Mouse (Mus musculus): Measurements from ENCODE around the gene Otub1. TPM values are rescaled to one million over a fixed set of nuclear protein-coding genes. Genes with fewer than 3 reads are reported as not detected.

Gene Otub1
- total and polyA plus RNA-seq, 3 experiments = 46.4 to 153 (median 91.4) TPM

- no peak for TF ChIP-seq TAL1 (conservative IDR thresholded peaks at IDR 0.05; ENCODE audit: low read depth, low read length)
- TF ChIP-seq GATA2 (IDR thresholded peaks at IDR 0.05; ENCODE audit: borderline replicate concordance, low read depth, low read length) = no peak
- TF ChIP-seq CTCF (IDR thresholded peaks at IDR 0.05; ENCODE audit: low read depth, low read length) = no peak
- TF ChIP-seq POLR2AphosphoS5 (IDR thresholded peaks at IDR 0.05; ENCODE audit: insufficient replicate concordance, low read depth, low read length) = no peak
- no peak for TF ChIP-seq GATA1 (IDR thresholded peaks at IDR 0.05; ENCODE audit: borderline replicate concordance, low read length)
- no peak for DNase-seq (ENCODE audit: low spot score)
- Histone ChIP-seq H3K36me3 (replicated peaks) (no peaks in the 10 kb centered on the region), H3K27me3 (ENCODE audit: insufficient read depth, low read length) (peaks cover 59% of the 10 kb centered on the region), H3K4me3 (ENCODE audit: low read depth, low read length) (no peak overlapping the region), H3K4me1 (ENCODE audit: insufficient read depth, low read depth, low read length) (no peaks in the 10 kb centered on the region), H3K9me3 (replicated peaks) (no peaks in the 10 kb centered on the region)
- no peak for ATAC-seq (ENCODE audit: extremely low read depth, insufficient number of reproducible peaks, low FRiP score, poor library complexity, severe bottlenecking)
Measured at GRCm38 (mm10) chr19:7166200-7166711, 39.9 kb downstream of the Otub1 start.

DNA sequence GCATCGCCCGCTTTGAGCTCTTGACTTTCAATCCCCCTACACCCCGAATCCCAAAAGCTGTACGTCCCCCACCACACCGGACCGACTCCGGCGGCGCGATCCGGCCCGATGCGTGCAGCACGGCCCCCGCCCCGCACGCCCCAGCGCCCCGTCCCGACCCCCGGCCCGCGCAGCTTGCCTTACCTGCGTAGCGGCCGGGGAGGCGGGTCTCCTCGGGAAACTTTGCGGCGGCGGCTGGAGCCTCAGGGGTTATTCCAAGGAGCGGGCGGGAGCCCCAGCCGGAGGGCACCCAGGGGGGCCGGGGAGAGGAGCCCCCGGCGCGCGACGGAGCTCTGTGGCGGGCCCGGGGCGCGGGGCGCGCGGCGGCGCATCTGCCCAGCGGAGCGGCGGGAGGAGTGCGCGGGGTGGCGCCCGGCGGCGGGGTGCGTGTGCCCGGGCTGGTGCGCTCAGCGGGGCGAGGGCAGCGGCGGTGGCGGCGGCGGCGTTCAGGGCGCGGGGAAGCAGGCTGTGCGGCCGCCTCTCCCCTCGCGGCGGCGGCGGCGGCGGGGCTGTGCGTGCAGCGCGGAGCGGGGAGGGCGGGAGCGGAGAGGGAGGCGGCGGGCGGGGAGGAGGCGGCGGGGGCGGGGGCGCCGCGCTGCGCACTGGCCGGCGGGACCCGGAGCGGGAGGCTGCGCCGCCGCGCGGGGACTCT, 40.5 kb downstream of the Otub1 start:
- Histone ChIP-seq H3K4me3 (ENCODE audit: low read depth, low read length) (no peak overlapping the region), H3K4me1 (ENCODE audit: insufficient read depth, low read depth, low read length) (no peaks in the 10 kb centered on the region), H3K36me3 (replicated peaks) (no peaks in the 10 kb centered on the region), H3K9me3 (replicated peaks) (no peaks in the 10 kb centered on the region), H3K27me3 (ENCODE audit: insufficient read depth, low read length) (peaks cover 58% of the 10 kb centered on the region)
- TF ChIP-seq POLR2AphosphoS5 (IDR thresholded peaks at IDR 0.05; ENCODE audit: insufficient replicate concordance, low read depth, low read length) = no peak
- TF ChIP-seq CTCF (IDR thresholded peaks at IDR 0.05; ENCODE audit: low read depth, low read length) = no peak
- no peak for TF ChIP-seq GATA2 (IDR thresholded peaks at IDR 0.05; ENCODE audit: borderline replicate concordance, low read depth, low read length)
- no peak for TF ChIP-seq GATA1 (IDR thresholded peaks at IDR 0.05; ENCODE audit: borderline replicate concordance, low read length)
- TF ChIP-seq TAL1 (conservative IDR thresholded peaks at IDR 0.05; ENCODE audit: low read depth, low read length) = no peak
- DNase-seq (ENCODE audit: low spot score) (no peak), ATAC-seq (ENCODE audit: extremely low read depth, insufficient number of reproducible peaks, low FRiP score, poor library complexity, severe bottlenecking) (no peak)

GRCm38 (mm10) chr19:7164820-7165323, 41.2 kb downstream of the Otub1 start:
- Histone ChIP-seq H3K36me3 (replicated peaks) (no peaks in the 10 kb centered on the region), H3K9me3 (replicated peaks) (no peaks in the 10 kb centered on the region), H3K4me1 (ENCODE audit: insufficient read depth, low read depth, low read length) (no peaks in the 10 kb centered on the region), H3K27me3 (ENCODE audit: insufficient read depth, low read length) (peaks cover 58% of the 10 kb centered on the region), H3K4me3 (ENCODE audit: low read depth, low read length) (no peak overlapping the region)
- DNase-seq (ENCODE audit: low spot score) = no peak
- no peak for TF ChIP-seq POLR2AphosphoS5 (IDR thresholded peaks at IDR 0.05; ENCODE audit: insufficient replicate concordance, low read depth, low read length)
- no peak for TF ChIP-seq GATA2 (IDR thresholded peaks at IDR 0.05; ENCODE audit: borderline replicate concordance, low read depth, low read length)
- no peak for TF ChIP-seq GATA1 (IDR thresholded peaks at IDR 0.05; ENCODE audit: borderline replicate concordance, low read length)
- no peak for TF ChIP-seq TAL1 (conservative IDR thresholded peaks at IDR 0.05; ENCODE audit: low read depth, low read length)
- no peak for TF ChIP-seq CTCF (IDR thresholded peaks at IDR 0.05; ENCODE audit: low read depth, low read length)
- ATAC-seq (ENCODE audit: extremely low read depth, insufficient number of reproducible peaks, low FRiP score, poor library complexity, severe bottlenecking) = no peak

DNA sequence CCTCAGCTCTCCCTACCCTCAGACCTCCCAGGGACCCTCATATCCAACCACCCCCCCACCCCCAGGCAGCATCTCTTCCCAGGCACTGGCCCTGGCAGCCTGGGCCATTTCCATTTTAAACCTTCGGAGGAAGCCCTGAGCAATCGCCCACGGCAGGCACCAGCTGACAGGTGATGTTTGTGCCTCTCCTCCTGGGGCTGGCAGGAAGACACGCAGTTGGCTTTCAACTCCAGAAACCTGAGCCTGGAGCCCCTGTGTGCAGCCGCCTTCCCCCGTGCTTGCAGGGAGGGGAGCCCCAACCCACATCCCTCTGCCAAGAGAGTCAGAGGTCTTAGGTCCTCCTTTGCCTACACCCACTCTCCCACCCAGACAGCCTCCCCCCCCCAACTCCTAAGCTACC, 41.9 kb downstream of the Otub1 start:
- no peak for DNase-seq (ENCODE audit: low spot score)
- peaks cover 57% of the 10 kb centered on the region for H3K27me3 ChIP-seq (ENCODE audit: insufficient read depth, low read length)
- no peaks in the 10 kb centered on the region for H3K36me3 ChIP-seq (replicated peaks)
- no peaks in the 10 kb centered on the region for H3K4me1 ChIP-seq (ENCODE audit: insufficient read depth, low read depth, low read length)
- H3K9me3 ChIP-seq (replicated peaks) = no peaks in the 10 kb centered on the region
- H3K4me3 ChIP-seq (ENCODE audit: low read depth, low read length) = no peak overlapping the region
- ATAC-seq (ENCODE audit: extremely low read depth, insufficient number of reproducible peaks, low FRiP score, poor library complexity, severe bottlenecking) = no peak
- TF ChIP-seq GATA1 (IDR thresholded peaks at IDR 0.05; ENCODE audit: borderline replicate concordance, low read length) = no peak
- TF ChIP-seq GATA2 (IDR thresholded peaks at IDR 0.05; ENCODE audit: borderline replicate concordance, low read depth, low read length) = no peak
- no peak for TF ChIP-seq TAL1 (conservative IDR thresholded peaks at IDR 0.05; ENCODE audit: low read depth, low read length)
- TF ChIP-seq CTCF (IDR thresholded peaks at IDR 0.05; ENCODE audit: low read depth, low read length) = no peak
- no peak for TF ChIP-seq POLR2AphosphoS5 (IDR thresholded peaks at IDR 0.05; ENCODE audit: insufficient replicate concordance, low read depth, low read length)

GRCm38 (mm10) chr19:7161064-7161463, 45.1 kb downstream of the Otub1 start:
- ATAC-seq (ENCODE audit: extremely low read depth, insufficient number of reproducible peaks, low FRiP score, poor library complexity, severe bottlenecking) (no peak), DNase-seq (ENCODE audit: low spot score) (no peak)
- Histone ChIP-seq H3K9me3 (replicated peaks) (no peaks in the 10 kb centered on the region), H3K4me1 (ENCODE audit: insufficient read depth, low read depth, low read length) (no peaks in the 10 kb centered on the region), H3K4me3 (ENCODE audit: low read depth, low read length) (no peak overlapping the region), H3K36me3 (replicated peaks) (no peaks in the 10 kb centered on the region), H3K27me3 (ENCODE audit: insufficient read depth, low read length) (peaks cover 53% of the 10 kb centered on the region)
- no peak for TF ChIP-seq GATA1 (IDR thresholded peaks at IDR 0.05; ENCODE audit: borderline replicate concordance, low read length)

DNA sequence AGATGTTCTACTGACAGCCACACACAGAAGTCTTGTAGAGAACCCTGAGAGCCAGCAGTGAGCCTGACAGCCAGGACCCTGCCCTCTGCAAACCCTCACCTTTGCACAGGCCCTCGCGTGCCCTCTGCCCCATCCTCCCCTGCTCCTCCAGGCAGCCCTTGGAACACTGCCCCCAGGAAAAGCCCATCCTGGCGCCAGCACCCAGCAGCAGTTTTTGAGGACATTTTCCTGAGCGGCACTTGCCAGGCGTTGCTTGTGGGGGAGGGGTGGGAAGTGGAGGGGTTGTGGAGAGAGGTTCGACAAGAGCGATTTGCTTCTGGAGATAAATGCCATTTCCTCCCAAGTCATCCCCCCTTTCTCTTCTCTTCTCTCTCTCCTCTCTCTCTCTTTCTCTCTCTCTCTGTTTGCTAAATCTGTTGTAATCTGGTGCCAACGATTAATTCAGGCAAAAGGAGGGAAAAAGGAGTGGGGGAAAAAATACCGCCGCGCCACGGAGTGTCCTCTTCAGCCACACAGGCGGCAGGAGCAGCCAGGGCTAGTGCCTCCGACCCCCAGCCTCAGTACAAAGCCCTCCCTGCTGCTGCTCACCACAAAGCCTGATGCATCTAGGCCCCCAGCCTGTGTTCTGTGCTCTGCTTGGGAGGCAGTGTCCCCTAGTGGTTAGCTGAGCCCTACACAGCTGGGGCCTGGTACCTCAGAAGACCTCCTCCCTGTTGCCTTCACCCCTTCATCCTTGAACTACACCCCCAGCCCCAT, 45.8 kb downstream of the Otub1 start:
- Histone ChIP-seq H3K36me3 (replicated peaks) (no peaks in the 10 kb centered on the region), H3K4me1 (ENCODE audit: insufficient read depth, low read depth, low read length) (no peaks in the 10 kb centered on the region), H3K27me3 (ENCODE audit: insufficient read depth, low read length) (peaks cover 52% of the 10 kb centered on the region), H3K9me3 (replicated peaks) (no peaks in the 10 kb centered on the region), H3K4me3 (ENCODE audit: low read depth, low read length) (no peak overlapping the region)
- ATAC-seq (ENCODE audit: extremely low read depth, insufficient number of reproducible peaks, low FRiP score, poor library complexity, severe bottlenecking) = no peak
- TF ChIP-seq POLR2AphosphoS5 (IDR thresholded peaks at IDR 0.05; ENCODE audit: insufficient replicate concordance, low read depth, low read length) (no peak), GATA2 (IDR thresholded peaks at IDR 0.05; ENCODE audit: borderline replicate concordance, low read depth, low read length) (no peak), TAL1 (conservative IDR thresholded peaks at IDR 0.05; ENCODE audit: low read depth, low read length) (no peak), GATA1 (IDR thresholded peaks at IDR 0.05; ENCODE audit: borderline replicate concordance, low read length) (no peak), CTCF (IDR thresholded peaks at IDR 0.05; ENCODE audit: low read depth, low read length) (no peak)
- DNase-seq (ENCODE audit: low spot score) = no peak

All from G1E (cell line).